Mouse (Mus musculus): ENCODE results near the gene Stab2.

DNA sequence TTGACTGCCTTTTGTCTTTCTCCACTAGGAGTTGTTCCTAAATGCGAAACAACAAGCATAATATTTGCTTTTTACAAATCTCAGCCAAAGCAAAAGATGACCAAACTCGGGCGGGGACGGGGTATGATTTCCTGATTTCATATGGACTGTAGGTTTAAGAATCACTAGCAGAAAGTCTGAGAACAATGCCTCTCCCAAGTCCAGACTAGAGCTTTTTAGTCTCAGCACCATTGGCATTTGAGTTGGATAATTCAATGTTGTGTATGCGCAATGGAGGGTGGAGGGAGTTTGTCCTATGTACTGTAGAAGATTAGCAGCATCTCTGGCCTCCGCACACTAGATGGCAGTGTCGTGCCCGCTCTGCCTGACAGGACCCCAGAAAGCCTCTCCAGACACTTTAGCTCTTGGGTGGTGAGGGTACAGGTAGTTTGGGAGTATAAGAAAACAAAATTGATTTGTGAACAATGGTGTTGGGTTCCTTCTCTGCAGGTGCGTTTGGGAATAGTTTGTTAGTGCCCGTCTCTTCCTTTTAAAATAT, 39.2 kb upstream of the Stab2 start:
- TF ChIP-seq CTCF (IDR thresholded peaks at IDR 0.05) (peak; percentile 16; the same call in 1 of the 2 replicates), EP300 (IDR thresholded peaks at IDR 0.05) (no peak)

All from lung, postnatal 0 days (tissue).